Mouse (Mus musculus) retina, adult 2 months (tissue): ENCODE data around the gene Wwc2.
A peak's percentile ranks its signal among the peaks of the same experiment; 100 is the strongest.

Source experiments
- DNase-seq: peaks from one replicate; pipeline ENCODE4 v3.0.0-alpha.2; 2012; ENCODE audit warnings: low read depth, low spot score

Gene Wwc2

GRCm38 (mm10) chr8:47989655-47990385 is 904 bp downstream of the Wwc2 start:
- no peak for DNase-seq

DNA sequence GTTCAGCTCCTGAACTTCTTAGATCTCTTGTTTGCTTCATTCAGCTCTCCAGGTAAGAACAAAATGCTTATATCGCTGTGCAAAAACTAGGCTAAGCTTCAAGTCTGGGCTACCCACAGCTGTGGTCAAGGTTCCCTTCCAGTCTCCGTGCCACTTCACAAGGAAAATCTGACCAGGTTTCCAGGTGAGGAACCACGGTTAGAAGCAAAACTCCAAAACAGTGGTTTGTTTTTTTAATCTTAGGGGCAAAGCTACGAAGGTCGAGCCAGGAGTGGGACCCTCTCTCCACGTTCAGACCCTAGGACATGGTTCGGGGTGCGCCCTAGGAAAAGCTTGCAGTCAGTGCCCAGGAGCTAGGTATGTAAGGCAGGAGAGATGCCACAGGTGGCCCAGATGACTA is 1.5 kb downstream of the Wwc2 start:
- DNase-seq: no peak

DNA sequence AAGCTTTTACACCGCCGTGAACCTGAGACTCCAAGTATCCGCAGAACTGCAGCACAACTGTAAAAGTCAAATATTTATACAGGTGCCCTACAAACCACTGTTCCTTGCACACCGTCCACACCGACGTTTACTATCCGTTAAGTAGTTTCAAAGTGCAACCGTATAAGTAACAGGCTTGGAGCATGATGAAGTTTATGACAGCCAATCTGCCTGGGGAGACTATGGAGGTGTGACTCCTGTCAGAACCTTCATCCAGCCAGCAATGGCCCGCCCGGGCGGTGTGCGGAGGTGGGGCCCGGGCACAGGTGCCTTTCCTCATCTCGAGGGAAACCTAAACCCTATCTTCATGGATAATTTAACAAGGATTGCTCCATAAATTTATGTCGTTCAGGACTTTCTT is 2.6 kb downstream of the Wwc2 start:
- no peak for DNase-seq

GRCm38 (mm10) chr8:47985644-47986043 is 5.1 kb downstream of the Wwc2 start:
- no peak for DNase-seq

DNA sequence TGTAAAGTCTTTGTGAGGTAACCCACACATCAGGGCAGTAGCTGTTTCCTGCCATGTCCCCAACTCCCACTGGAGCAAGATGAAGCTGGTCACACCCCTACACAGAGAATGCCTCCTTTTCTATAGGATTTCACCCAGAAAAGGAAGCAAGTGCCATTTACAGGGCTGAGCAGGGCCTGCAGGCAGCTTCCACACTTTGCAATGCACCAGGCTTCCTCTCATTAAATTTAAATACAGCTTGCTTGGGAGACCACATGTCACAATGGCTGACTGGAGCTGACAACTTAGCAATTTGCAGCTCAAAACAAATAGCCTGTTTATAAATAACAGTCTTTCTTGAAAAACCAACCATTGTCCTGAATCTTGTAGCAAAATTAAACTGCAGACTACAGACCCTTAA is 5.5 kb downstream of the Wwc2 start:
- no peak for DNase-seq

GRCm38 (mm10) chr8:47981075-47981474 is 9.6 kb downstream of the Wwc2 start:
- no peak for DNase-seq

DNA sequence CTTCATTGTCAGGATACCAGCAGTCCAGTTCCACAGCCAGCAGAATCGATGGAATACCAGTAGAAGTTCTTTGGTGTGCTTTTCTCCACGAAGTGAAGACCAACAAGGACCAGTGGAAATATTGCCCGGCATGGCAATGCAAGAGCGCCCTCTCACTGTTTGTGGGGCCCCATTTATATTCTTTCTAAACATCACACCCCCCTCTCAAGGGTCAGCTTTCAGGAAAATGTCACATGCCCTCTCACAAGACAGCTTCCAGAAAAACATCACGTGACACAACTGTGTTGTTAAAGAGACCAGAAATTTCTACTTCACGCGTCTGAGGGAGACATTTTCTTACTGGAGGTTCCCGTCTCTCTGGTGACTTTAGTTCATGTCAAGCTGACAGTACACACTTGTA is 10.8 kb downstream of the Wwc2 start:
- DNase-seq: no peak

DNA sequence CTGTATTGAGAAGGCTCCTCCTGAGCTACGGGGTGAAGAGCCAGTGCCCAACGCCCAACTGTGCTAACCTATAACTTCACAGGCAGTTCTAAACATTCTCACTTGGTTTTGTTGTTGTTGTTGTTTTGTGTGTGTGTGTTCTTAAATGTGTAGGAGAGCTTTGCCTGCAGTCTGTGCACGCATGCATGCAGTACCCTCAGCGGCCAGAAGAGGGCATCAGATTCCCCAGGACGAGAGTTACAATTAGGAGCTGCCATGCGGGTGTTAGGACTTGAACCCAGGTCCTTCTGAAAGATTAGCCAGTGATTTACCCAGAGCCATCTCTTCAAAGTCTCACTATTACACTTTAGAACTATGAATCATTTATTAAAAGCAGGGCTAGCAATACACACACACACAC is 12.0 kb downstream of the Wwc2 start:
- DNase-seq: no peak

DNA sequence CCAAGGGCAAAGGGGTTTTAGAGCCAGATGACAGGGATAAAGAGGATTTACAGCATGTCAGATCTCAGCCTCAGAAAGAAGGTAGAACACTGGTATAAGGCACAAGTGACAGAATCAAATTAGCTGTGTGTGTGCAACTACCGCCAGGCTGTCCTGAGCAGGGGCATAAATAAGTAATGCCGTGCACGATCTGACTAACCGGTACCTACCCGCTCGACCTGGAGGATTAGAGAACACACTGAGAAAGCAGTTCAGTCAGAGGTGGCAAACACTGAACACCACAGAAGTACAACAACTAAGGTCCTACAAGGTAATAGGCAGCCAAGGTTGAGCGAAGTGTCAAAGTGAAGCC is 15.8 kb downstream of the Wwc2 start:
- no peak for DNase-seq

DNA sequence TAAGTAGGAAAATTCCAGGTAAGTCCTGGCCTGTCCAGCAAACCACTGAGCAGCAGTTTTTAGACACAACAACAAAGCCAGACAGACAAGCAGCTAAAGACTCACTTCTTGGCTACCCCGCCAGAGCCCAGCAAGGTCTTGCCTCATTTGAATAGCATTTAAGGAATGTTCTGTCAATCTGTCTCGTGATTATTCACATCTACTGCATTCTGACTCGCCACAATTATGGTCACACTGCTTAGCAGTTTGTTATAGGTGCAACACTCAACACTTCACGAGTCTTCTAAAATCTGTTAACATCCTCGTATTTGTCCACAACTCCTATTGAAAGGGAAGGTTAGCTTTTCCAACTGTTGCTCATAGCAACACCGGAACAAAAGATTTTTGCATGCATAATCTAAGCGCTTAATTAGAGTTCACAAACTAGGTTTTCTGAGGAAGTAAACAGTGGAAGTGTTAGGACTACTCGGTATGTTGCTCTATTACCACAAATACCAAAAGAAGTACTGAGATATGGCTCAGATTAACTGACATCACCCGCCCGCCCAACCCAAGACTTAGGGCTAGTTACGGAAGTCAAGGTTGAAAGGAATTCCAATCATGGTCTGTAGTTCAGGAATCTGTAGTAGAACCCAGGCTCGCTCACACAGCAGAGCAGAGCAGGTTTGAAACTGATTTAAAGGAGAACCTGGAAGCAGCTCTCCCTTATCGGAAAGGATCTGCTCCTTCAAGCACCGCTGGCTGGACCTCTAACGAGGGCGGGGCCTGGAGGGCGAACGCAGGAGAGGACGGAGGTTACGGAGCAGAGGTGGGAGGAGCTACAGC is 16.4 kb downstream of the Wwc2 start:
- DNase-seq: peak; percentile 85

GRCm38 (mm10) chr8:47971121-47971520 is 19.6 kb downstream of the Wwc2 start:
- DNase-seq: no peak

GRCm38 (mm10) chr8:47970576-47970975 is 20.1 kb downstream of the Wwc2 start:
- DNase-seq: no peak

GRCm38 (mm10) chr8:47967045-47967920 is 23.4 kb downstream of the Wwc2 start:
- DNase-seq: no peak

DNA sequence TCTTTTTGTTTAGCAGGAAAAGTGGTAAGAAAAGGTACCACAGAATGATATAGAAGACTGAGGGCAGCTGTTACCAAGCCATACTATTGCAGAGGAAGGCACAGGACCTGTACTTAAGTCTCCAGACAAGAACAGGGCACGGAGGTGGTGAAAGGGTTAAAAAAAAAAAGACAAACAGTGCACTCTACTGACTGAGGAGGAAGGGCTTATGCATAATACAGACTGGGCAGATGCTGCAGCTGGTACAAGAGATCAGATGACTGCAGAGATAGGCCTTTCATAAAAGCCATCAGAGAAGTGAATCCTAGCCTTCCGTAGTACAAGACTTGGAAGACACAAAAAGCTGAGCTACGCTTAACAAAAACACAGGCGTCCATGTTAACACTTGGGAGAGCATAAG is 28.2 kb downstream of the Wwc2 start:
- DNase-seq: no peak

GRCm38 (mm10) chr8:47962005-47962404 is 28.7 kb downstream of the Wwc2 start:
- no peak for DNase-seq

DNA sequence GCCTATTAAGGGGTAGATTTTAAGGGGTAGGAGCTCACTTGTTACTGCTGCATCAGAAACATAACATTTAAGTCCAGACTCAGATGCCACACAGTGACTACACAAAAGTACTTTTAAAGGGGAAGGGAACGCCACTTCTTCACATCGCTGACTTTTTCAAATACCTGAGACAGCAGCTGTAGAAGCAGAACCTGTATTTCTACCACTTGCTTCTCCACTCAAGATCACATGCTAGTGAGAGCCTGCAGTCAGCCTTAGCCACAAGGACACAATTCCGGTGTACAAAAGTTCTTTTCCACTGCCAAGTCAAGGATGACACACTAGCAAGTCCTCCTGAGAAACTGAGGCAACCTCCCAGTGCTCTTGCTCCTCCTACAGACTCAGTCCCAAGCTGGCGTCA is 33.2 kb downstream of the Wwc2 start:
- DNase-seq: no peak

DNA sequence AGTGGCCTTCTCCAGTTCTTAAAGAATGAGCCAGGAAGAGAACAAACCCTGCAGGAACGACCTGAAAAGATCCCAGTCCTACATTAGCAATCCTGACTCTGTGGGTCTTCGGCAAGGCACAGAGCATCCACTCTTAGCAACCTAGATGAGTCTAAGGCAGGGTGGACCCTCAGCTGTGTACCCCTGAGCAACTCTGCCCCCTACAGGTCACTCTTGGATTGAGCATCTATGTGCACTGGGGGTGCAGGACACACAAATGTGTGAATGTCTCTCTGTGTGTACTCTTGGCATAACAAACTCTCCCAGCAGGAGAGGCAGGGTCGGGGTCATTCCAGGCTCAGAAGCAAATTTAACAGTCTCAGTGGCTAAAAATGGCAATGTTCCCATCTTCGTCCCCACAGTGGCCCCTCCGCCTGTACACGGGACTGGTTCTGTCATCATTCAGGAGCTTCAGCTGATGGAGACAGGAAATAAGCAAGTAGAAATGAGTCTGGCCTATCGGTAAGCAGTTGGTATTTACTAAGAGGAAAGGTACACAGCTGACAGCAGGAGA is 39.3 kb downstream of the Wwc2 start:
- DNase-seq: no peak

DNA sequence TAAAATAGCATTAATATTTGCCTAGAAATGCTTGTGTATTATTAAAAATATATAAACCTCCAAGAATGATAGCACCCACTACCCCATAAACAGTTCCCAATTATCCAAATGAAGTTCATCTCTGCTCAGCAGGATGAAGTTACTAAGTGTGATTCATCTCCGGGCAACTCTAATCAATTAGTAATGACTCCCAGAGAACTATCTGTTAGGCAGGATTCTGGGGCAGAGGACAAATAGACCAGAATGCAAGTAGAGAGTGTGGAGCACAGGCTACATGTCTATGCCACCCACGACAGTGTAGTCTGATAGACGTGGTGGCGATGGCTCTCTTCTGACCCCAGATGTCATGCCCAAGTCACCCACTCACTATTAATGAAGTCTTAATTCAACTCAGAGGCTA is 41.9 kb downstream of the Wwc2 start:
- DNase-seq: no peak

GRCm38 (mm10) chr8:47947672-47948618 is 42.8 kb downstream of the Wwc2 start:
- no peak for DNase-seq

GRCm38 (mm10) chr8:47943049-47943448 is 47.7 kb downstream of the Wwc2 start:
- no peak for DNase-seq

- no peak for DNase-seq
Measured at GRCm38 (mm10) chr8:47941028-47941427, 49.7 kb downstream of the Wwc2 start.
